Mouse (Mus musculus): ENCODE measurements around the gene Trim54. TPM values are rescaled to one million over a fixed set of nuclear protein-coding genes. Genes with fewer than 3 reads are reported as not detected.

Trim54 gene
- polyA plus RNA-seq (2015; fragmentation: Illumina TruSeq; extraction: RNeasy Lipid Tissue Mini Kit (QIAGEN cat#74804); ENCODE audit: low read depth, low replicate concordance), result not detected

DNA sequence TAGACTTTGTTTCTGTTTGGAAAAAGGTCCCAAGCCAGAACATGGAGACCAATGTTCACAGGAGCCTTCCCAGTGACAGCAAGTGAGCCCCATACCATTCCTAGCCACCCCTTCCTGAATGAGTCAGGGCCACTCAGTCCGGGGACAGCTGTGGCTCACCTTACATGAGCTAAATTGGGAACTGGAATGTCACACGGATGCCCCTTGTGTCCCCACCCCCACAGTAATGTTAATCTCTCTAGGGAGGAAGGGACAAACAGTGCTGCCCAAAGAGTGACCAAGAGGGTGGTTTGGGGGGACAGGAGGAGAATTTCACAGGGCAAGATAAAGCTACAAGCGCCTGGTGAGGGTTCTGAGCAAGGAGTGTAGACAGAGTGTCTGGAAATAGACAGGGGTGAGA, at the start of gene Trim54:
Gene Trim54 (plus strand): TSS at position 359 of the 400 bp plus-strand sequence.

DNA sequence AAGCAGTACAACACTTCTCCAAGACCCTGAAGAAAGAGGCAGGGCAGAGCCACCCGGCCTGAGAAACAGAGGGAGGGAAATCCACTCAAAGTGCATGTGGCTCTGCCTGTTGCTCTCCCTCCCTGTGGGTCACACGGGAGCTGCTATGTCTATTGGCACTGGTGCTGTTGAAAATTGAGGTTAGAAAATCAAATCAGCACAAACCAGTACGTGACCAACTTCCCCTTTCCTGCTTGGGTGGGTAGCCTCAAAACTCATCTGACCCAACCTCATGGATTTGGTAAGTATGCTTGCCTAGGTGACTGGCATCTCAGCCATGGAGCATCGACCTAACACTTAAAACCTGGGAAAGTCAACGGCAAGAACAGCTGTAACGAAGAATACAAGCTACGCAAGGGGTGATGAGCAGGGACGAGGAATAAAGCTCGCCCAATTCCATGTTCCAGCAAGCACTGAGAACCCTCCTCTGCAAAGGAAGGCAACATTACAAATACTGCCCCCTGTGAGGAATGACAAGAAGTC, 10.6 kb upstream of the Trim54 start, which contains the start of gene Dnajc5g:
Gene Dnajc5g (plus strand): TSS at position 472 of the 522 bp plus-strand sequence.

DNA sequence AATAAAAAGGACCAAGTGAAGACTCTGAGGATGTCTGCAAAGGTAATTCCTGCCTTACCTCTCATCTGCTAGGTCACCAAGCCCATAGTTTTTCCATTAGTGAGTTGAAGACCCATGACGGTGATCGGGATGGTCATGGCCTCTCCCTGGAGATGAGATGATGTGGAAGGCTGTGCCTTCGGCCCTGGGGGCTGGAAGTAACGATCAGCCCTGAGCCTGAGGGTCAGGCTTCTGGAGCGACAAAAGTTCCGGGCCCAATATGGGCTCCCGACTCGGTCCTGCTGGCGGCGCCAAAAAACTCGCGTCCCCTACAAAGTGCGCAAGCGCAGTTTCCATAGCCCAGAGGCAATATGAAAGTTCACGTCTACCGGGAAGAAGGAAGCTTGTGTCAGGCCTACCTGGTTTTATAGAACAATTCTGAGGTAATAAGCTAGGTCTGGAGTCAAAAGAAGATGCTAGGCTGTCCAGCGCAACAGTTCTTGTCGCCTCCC, 8.5 kb upstream of the Trim54 start, which contains the start of gene Slc30a3:
Gene Slc30a3 (minus strand): TSS at position 238 of the 491 bp plus-strand sequence.

DNA sequence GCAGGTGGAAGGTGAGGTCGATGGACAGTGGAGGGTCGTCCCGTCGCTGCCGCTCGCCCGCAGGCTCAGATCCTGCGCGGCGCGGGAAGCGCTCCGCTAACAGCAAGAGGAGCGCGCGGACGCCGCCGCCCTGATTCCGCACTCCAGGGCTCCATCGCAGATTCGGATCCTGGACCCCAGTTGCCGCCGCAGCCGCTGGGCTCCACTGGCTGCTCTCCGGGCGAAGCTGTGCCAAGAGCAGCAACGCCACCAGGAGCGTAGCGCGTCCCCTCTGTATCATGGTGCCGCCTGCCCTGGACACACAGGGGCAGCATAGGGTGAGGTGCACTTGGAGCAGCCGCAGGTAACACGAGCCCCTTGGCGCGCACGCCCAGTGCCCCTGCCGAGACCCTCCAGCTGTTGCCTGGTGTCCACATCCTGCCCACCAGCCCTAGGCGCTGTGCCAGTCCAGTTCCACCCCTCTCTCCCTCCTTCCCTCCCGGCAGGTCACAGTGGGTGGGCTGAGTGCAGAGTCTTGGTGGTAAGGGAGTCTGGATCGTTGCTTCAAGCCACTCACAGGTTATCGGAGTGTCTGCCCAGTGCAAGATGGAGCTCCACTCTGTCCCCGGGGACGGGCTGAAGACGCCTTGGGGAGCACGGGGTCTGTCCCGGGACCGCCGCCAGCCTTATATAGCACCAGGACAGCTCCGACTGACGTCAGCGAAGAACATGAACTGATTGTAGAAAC, 21.9 kb downstream of the Trim54 start, which contains the start of gene Ucn:
Gene Ucn (minus strand): TSS at position 589 of the 727 bp plus-strand sequence.

DNA sequence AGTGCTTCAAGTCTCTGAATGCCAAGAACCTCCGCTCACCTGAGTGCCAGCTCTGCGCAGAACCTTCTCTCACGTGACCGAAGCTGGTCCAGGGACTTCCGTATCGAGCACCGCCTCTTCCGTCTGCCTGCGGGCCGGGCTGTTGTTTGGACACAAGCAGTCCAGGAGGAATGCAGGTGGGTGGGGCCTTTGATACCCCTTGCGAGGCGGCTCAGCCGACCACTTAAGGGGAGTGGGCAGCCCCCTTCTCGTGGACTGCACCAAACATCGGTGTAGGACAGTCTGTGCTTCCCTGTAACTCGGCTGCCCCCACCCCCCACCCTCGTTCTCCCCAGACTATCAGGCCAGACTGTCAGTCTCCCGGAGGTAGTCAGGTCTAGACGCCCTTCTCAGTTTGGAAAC, 37.6 kb downstream of the Trim54 start, which contains the start of gene Mpv17:
Gene Mpv17 (minus strand): TSS at position 100 of the 402 bp plus-strand sequence.

DNA sequence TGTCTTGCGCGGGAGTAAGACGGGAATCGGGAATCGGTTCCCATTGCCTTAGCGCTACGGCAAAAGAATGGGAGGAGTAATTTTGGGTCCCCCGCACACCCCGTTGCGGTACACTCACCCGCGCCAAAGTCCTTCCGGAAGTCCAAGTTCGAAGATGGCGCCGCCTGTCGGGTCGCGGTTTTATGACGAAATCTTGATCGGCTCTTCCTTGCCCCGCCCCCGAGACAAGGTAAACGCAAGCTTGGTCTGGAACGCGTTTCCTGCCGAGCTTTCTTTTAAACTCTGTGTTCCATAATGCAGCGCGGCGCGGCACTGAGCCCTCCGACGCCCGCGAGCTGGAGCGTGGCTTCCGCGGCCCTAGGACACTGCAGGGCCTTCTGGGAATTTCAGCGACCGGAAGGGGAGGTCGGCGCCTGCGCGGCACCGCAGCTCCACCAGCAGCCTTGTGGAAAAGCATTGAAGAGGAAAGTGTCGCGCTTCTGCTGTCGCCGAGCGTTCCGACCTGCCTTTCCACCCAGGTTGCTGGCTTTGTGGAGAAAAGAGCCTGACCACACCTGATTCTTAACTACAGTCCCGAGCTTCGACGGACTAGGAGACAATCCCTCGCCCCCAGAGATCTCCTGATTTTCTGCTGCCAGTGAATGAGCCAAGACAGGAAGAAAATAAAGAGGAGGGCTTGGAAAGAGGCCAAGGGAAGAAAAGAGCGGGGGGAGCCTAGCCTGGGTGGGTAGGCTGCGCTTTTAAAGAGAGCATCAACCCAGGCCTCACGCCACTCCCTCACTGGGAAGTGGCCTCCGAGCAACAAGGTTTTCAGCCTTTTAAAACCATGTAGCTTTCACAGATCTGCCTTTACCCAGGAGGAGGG, 63.5 kb downstream of the Trim54 start, which contains the start of the genes Gm29609 and Gtf3c2:
Gene Gm29609 (minus strand): TSS at position 146 of the 865 bp plus-strand sequence.
Gene Gtf3c2 (minus strand): TSS at position 379 of the 865 bp plus-strand sequence.

Other genes starting within 250 kb of the Trim54 start
- 48.4 TPM for gene Tmem214, start 248.7 kb upstream of the Trim54 start, polyA plus RNA-seq (2015; fragmentation: Illumina TruSeq; extraction: RNeasy Lipid Tissue Mini Kit (QIAGEN cat#74804); ENCODE audit: low read depth, low replicate concordance)
- gene Agbl5, start 228.0 kb upstream of the Trim54 start, polyA plus RNA-seq (2015; fragmentation: Illumina TruSeq; extraction: RNeasy Lipid Tissue Mini Kit (QIAGEN cat#74804); ENCODE audit: low read depth, low replicate concordance), result 11.1 TPM
- gene Ost4, start 208.9 kb upstream of the Trim54 start, polyA plus RNA-seq (2015; fragmentation: Illumina TruSeq; extraction: RNeasy Lipid Tissue Mini Kit (QIAGEN cat#74804); ENCODE audit: low read depth, low replicate concordance), result 148 TPM
- gene Emilin1, start 203.3 kb upstream of the Trim54 start, polyA plus RNA-seq (2015; fragmentation: Illumina TruSeq; extraction: RNeasy Lipid Tissue Mini Kit (QIAGEN cat#74804); ENCODE audit: low read depth, low replicate concordance), result 2.1 TPM
- gene Khk, start 195.3 kb upstream of the Trim54 start, polyA plus RNA-seq (2015; fragmentation: Illumina TruSeq; extraction: RNeasy Lipid Tissue Mini Kit (QIAGEN cat#74804); ENCODE audit: low read depth, low replicate concordance), result 25.3 TPM
- gene Cgref1, start 171.1 kb upstream of the Trim54 start, polyA plus RNA-seq (2015; fragmentation: Illumina TruSeq; extraction: RNeasy Lipid Tissue Mini Kit (QIAGEN cat#74804); ENCODE audit: low read depth, low replicate concordance), result 26.6 TPM
- gene Preb, start 156.4 kb upstream of the Trim54 start, polyA plus RNA-seq (2015; fragmentation: Illumina TruSeq; extraction: RNeasy Lipid Tissue Mini Kit (QIAGEN cat#74804); ENCODE audit: low read depth, low replicate concordance), result 116 TPM
- 0.37 TPM for gene Tcf23, start 148.1 kb upstream of the Trim54 start, polyA plus RNA-seq (2015; fragmentation: Illumina TruSeq; extraction: RNeasy Lipid Tissue Mini Kit (QIAGEN cat#74804); ENCODE audit: low read depth, low replicate concordance)
- 160 TPM for gene Atraid, start 68.4 kb upstream of the Trim54 start, polyA plus RNA-seq (2015; fragmentation: Illumina TruSeq; extraction: RNeasy Lipid Tissue Mini Kit (QIAGEN cat#74804); ENCODE audit: low read depth, low replicate concordance)
- gene Slc5a6, start 67.8 kb upstream of the Trim54 start, polyA plus RNA-seq (2015; fragmentation: Illumina TruSeq; extraction: RNeasy Lipid Tissue Mini Kit (QIAGEN cat#74804); ENCODE audit: low read depth, low replicate concordance), result 22.1 TPM
- 7.9 TPM for gene Cad, start 61.9 kb upstream of the Trim54 start, polyA plus RNA-seq (2015; fragmentation: Illumina TruSeq; extraction: RNeasy Lipid Tissue Mini Kit (QIAGEN cat#74804); ENCODE audit: low read depth, low replicate concordance)
- not detected for gene Dnajc5g, start 10.4 kb upstream of the Trim54 start, polyA plus RNA-seq (2015; fragmentation: Illumina TruSeq; extraction: RNeasy Lipid Tissue Mini Kit (QIAGEN cat#74804); ENCODE audit: low read depth, low replicate concordance)
- gene Slc30a3, start 8.5 kb upstream of the Trim54 start, polyA plus RNA-seq (2015; fragmentation: Illumina TruSeq; extraction: RNeasy Lipid Tissue Mini Kit (QIAGEN cat#74804); ENCODE audit: low read depth, low replicate concordance), result 74.3 TPM
- gene Ucn, start 22.1 kb downstream of the Trim54 start, polyA plus RNA-seq (2015; fragmentation: Illumina TruSeq; extraction: RNeasy Lipid Tissue Mini Kit (QIAGEN cat#74804); ENCODE audit: low read depth, low replicate concordance), result 2.1 TPM
- gene Mpv17, start 37.5 kb downstream of the Trim54 start, polyA plus RNA-seq (2015; fragmentation: Illumina TruSeq; extraction: RNeasy Lipid Tissue Mini Kit (QIAGEN cat#74804); ENCODE audit: low read depth, low replicate concordance), result 99.9 TPM
- gene Gm29609, start 63.2 kb downstream of the Trim54 start, polyA plus RNA-seq (2015; fragmentation: Illumina TruSeq; extraction: RNeasy Lipid Tissue Mini Kit (QIAGEN cat#74804); ENCODE audit: low read depth, low replicate concordance), result 1.1 TPM
- 46.1 TPM for gene Gtf3c2, start 63.4 kb downstream of the Trim54 start, polyA plus RNA-seq (2015; fragmentation: Illumina TruSeq; extraction: RNeasy Lipid Tissue Mini Kit (QIAGEN cat#74804); ENCODE audit: low read depth, low replicate concordance)
- 82.6 TPM for gene Snx17, start 76.5 kb downstream of the Trim54 start, polyA plus RNA-seq (2015; fragmentation: Illumina TruSeq; extraction: RNeasy Lipid Tissue Mini Kit (QIAGEN cat#74804); ENCODE audit: low read depth, low replicate concordance)
- 39.1 TPM for gene Eif2b4, start 76.7 kb downstream of the Trim54 start, polyA plus RNA-seq (2015; fragmentation: Illumina TruSeq; extraction: RNeasy Lipid Tissue Mini Kit (QIAGEN cat#74804); ENCODE audit: low read depth, low replicate concordance)
- gene Zfp513, start 85.6 kb downstream of the Trim54 start, polyA plus RNA-seq (2015; fragmentation: Illumina TruSeq; extraction: RNeasy Lipid Tissue Mini Kit (QIAGEN cat#74804); ENCODE audit: low read depth, low replicate concordance), result 26.5 TPM
- 62.2 TPM for gene Ppm1g, start 104.0 kb downstream of the Trim54 start, polyA plus RNA-seq (2015; fragmentation: Illumina TruSeq; extraction: RNeasy Lipid Tissue Mini Kit (QIAGEN cat#74804); ENCODE audit: low read depth, low replicate concordance)
- 97.5 TPM for gene Nrbp1, start 124.2 kb downstream of the Trim54 start, polyA plus RNA-seq (2015; fragmentation: Illumina TruSeq; extraction: RNeasy Lipid Tissue Mini Kit (QIAGEN cat#74804); ENCODE audit: low read depth, low replicate concordance)
- not detected for gene Gm9970, start 124.5 kb downstream of the Trim54 start, polyA plus RNA-seq (2015; fragmentation: Illumina TruSeq; extraction: RNeasy Lipid Tissue Mini Kit (QIAGEN cat#74804); ENCODE audit: low read depth, low replicate concordance)
- gene Krtcap3, start 135.0 kb downstream of the Trim54 start, polyA plus RNA-seq (2015; fragmentation: Illumina TruSeq; extraction: RNeasy Lipid Tissue Mini Kit (QIAGEN cat#74804); ENCODE audit: low read depth, low replicate concordance), result 2.6 TPM
- gene Ift172, start 174.4 kb downstream of the Trim54 start, polyA plus RNA-seq (2015; fragmentation: Illumina TruSeq; extraction: RNeasy Lipid Tissue Mini Kit (QIAGEN cat#74804); ENCODE audit: low read depth, low replicate concordance), result 44.4 TPM
- 147 TPM for gene Fndc4, start 179.4 kb downstream of the Trim54 start, polyA plus RNA-seq (2015; fragmentation: Illumina TruSeq; extraction: RNeasy Lipid Tissue Mini Kit (QIAGEN cat#74804); ENCODE audit: low read depth, low replicate concordance)
- 0.37 TPM for gene Gckr, start 180.7 kb downstream of the Trim54 start, polyA plus RNA-seq (2015; fragmentation: Illumina TruSeq; extraction: RNeasy Lipid Tissue Mini Kit (QIAGEN cat#74804); ENCODE audit: low read depth, low replicate concordance)

Data from brain, adult 10 weeks (tissue).